Mouse (Mus musculus): ENCODE results near the gene Cacna1i. TPM values are rescaled to one million over a fixed set of nuclear protein-coding genes. Genes with fewer than 3 reads are reported as not detected.

Gene Cacna1i
- polyA plus RNA-seq, 1 experiment from 2014 or later, result not detected

DNA sequence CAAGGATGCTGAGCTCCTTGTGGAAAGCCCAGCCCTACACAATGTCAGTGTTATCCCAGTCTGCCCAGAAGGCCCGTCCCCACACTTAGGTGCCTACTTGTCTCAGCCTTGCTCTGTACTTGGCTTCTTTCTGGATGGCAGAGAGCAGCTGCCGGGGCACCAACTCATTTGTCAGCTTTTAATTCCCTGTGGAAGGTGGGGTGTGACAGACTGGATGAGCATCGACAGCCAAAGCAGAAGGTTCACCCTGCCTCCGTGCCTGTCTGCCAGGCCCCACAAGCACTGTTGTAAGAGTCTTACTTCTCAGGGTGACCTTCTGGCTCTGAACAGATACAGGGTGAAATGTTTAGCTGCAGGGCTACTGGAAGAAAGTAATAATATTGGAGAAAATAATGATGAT lies 128.1 kb downstream of the Cacna1i start:
- Histone ChIP-seq H3K36me3 (ENCODE audit: control insufficient read depth, insufficient read depth, low read length) (no peaks in the 10 kb centered on the region), H3K4me2 (replicated peaks; ENCODE audit: low read depth, low read length) (no peak overlapping the region), H3K27ac (ENCODE audit: low read length) (no peak overlapping the region), H3K9me3 (ENCODE audit: control insufficient read depth, low read depth, low read length) (no peaks in the 10 kb centered on the region), H3K4me3 (ENCODE audit: low read depth, low read length) (no peak overlapping the region), H3K27me3 (ENCODE audit: control insufficient read depth, insufficient read depth, low read length) (no peaks in the 10 kb centered on the region), H3K4me1 (ENCODE audit: control insufficient read depth, insufficient read depth, low read length) (no peaks in the 10 kb centered on the region), H3K9ac (replicated peaks; ENCODE audit: low read depth, low read length) (no peak overlapping the region)
- ATAC-seq (ENCODE audit: insufficient number of reproducible peaks, insufficient read depth, low FRiP score, low read depth), result no peak
- WGBS, result 74% methylated on average over 4 of the region's 4 CpGs

DNA sequence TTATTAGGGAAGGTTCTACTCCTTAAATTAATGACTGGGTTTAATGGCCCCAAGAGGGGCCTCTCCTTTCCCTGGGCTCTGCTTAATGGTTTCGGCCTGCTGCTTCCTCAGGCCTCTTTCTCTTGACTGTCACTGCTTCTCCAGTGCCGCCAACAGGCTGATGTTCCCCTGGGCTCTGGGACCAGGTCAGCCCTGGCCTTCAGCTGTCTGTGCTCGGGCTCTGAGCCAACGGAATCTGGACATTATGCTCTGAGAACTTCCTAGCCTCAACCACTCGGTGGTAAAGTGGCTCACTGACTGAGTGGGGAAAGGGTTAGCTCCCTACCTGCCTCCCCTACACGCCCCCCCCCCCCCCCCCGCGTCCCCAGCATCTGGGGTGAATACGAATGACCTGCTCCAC lies 130.0 kb downstream of the Cacna1i start:
- H3K27me3 ChIP-seq (ENCODE audit: control insufficient read depth, insufficient read depth, low read length), result no peaks in the 10 kb centered on the region
- H3K27ac ChIP-seq (ENCODE audit: low read length), result no peak overlapping the region
- no peaks in the 10 kb centered on the region for H3K4me1 ChIP-seq (ENCODE audit: control insufficient read depth, insufficient read depth, low read length)
- no peak for ATAC-seq (ENCODE audit: insufficient number of reproducible peaks, insufficient read depth, low FRiP score, low read depth)
- H3K9me3 ChIP-seq (ENCODE audit: control insufficient read depth, low read depth, low read length), result no peaks in the 10 kb centered on the region
- no peak overlapping the region for H3K4me3 ChIP-seq (ENCODE audit: low read depth, low read length)
- no peak overlapping the region for H3K9ac ChIP-seq (replicated peaks; ENCODE audit: low read depth, low read length)
- H3K36me3 ChIP-seq (ENCODE audit: control insufficient read depth, insufficient read depth, low read length), result no peaks in the 10 kb centered on the region
- 64% methylated on average over 8 of the region's 9 CpGs for WGBS
- H3K4me2 ChIP-seq (replicated peaks; ENCODE audit: low read depth, low read length), result no peak overlapping the region

DNA sequence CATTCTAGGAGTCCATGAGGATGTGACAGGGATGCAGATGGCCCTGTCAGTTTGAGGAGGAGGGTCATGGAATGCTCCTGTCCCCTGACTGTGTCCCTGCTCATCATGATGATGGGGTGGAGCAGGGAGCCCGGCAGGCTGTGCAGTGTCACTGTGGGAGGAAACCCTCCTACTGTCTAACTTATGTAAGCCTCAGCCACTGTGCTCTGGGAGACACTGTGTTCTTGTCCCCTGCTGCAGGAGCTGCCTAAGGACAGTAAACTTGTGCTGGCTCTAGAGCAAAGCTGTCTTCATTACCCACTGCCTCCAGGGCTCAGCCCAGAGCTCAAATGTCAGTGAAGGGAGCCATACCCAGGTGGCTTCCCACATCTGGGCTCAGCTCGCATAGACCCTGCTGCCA lies 131.1 kb downstream of the Cacna1i start:
- Histone ChIP-seq H3K9me3 (ENCODE audit: control insufficient read depth, low read depth, low read length) (no peaks in the 10 kb centered on the region), H3K27ac (ENCODE audit: low read length) (no peak overlapping the region), H3K36me3 (ENCODE audit: control insufficient read depth, insufficient read depth, low read length) (no peaks in the 10 kb centered on the region), H3K4me1 (ENCODE audit: control insufficient read depth, insufficient read depth, low read length) (no peaks in the 10 kb centered on the region), H3K27me3 (ENCODE audit: control insufficient read depth, insufficient read depth, low read length) (no peaks in the 10 kb centered on the region), H3K4me3 (ENCODE audit: low read depth, low read length) (no peak overlapping the region), H3K4me2 (replicated peaks; ENCODE audit: low read depth, low read length) (no peak overlapping the region), H3K9ac (replicated peaks; ENCODE audit: low read depth, low read length) (no peak overlapping the region)
- WGBS, result 80% methylated on average over 2 of the region's 2 CpGs
- no peak for ATAC-seq (ENCODE audit: insufficient number of reproducible peaks, insufficient read depth, low FRiP score, low read depth)

DNA sequence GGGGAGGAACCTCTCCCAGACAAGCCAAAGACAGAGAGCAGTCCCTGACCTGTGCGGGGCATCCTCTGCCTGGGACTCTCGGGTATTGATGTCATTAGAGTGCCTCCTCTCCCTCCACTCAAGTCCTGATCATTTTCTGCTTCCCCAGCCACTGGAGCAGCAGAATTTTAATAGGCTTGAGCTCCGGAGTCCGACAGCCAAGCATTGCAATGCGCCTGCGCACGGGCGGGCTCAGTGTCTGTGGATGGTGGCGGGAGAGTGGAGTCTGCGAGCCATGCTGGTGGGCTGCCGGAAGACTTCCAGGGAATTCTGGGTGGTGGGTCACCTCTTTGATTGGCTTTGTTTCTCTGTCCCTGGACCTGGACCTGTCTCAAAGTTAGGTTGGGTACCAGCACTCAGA lies 143.3 kb downstream of the Cacna1i start:
- Histone ChIP-seq H3K36me3 (ENCODE audit: control insufficient read depth, insufficient read depth, low read length) (no peaks in the 10 kb centered on the region), H3K4me1 (ENCODE audit: control insufficient read depth, insufficient read depth, low read length) (no peaks in the 10 kb centered on the region), H3K4me3 (ENCODE audit: low read depth, low read length) (no peak overlapping the region), H3K27me3 (ENCODE audit: control insufficient read depth, insufficient read depth, low read length) (no peaks in the 10 kb centered on the region), H3K9ac (replicated peaks; ENCODE audit: low read depth, low read length) (no peak overlapping the region), H3K27ac (ENCODE audit: low read length) (no peak overlapping the region), H3K9me3 (ENCODE audit: control insufficient read depth, low read depth, low read length) (no peaks in the 10 kb centered on the region), H3K4me2 (replicated peaks; ENCODE audit: low read depth, low read length) (no peak overlapping the region)
- no peak for ATAC-seq (ENCODE audit: insufficient number of reproducible peaks, insufficient read depth, low FRiP score, low read depth)
- WGBS, result 70% methylated on average over 11 of the region's 11 CpGs

DNA sequence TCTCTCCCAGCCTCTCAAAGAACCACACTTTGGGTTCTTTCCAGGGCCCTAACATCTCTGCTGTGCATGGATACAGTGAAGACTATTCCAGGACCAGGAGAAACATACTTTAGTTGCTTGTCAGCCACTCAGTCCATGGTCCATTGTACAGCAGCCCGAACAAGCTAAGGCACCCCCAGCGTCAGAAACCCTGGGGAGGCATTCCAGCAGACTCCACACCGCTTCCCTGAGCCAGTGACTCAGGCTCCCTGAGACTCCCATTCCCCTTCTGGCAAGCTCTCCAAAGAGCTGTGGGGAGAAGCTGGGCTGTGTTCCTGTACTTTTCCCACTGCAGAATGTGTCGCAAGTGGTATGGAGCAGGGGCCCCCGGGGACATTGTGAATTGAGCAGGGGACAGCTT lies 149.9 kb downstream of the Cacna1i start:
- Histone ChIP-seq H3K27me3 (ENCODE audit: control insufficient read depth, insufficient read depth, low read length) (no peaks in the 10 kb centered on the region), H3K4me3 (ENCODE audit: low read depth, low read length) (no peak overlapping the region), H3K36me3 (ENCODE audit: control insufficient read depth, insufficient read depth, low read length) (no peaks in the 10 kb centered on the region), H3K4me2 (replicated peaks; ENCODE audit: low read depth, low read length) (no peak overlapping the region), H3K4me1 (ENCODE audit: control insufficient read depth, insufficient read depth, low read length) (no peaks in the 10 kb centered on the region), H3K9ac (replicated peaks; ENCODE audit: low read depth, low read length) (no peak overlapping the region), H3K9me3 (ENCODE audit: control insufficient read depth, low read depth, low read length) (no peaks in the 10 kb centered on the region), H3K27ac (ENCODE audit: low read length) (no peak overlapping the region)
- no peak for ATAC-seq (ENCODE audit: insufficient number of reproducible peaks, insufficient read depth, low FRiP score, low read depth)
- 78% methylated on average over 5 of the region's 5 CpGs for WGBS

DNA sequence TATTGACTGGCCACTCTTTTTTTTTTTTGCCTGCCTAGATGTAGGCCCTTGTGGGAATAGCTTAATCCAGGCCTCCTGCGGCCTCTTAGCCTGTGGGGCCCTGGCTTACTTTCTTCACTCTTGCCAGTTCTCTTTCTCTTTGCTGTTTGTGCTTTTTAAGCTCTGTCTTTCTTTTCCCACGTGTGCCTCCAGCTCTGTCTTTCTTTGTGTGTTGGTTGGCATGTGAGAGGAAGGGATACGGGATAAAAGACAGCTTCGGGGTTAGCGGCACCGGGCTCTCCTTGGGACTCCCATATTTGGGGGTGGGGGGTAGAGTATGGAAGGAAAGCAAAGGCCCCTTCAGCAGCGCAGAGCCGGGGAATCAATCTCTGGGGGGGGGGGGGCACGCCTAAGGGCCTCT lies 151.0 kb downstream of the Cacna1i start:
- Histone ChIP-seq H3K9ac (replicated peaks; ENCODE audit: low read depth, low read length) (no peak overlapping the region), H3K9me3 (ENCODE audit: control insufficient read depth, low read depth, low read length) (no peaks in the 10 kb centered on the region)

DNA sequence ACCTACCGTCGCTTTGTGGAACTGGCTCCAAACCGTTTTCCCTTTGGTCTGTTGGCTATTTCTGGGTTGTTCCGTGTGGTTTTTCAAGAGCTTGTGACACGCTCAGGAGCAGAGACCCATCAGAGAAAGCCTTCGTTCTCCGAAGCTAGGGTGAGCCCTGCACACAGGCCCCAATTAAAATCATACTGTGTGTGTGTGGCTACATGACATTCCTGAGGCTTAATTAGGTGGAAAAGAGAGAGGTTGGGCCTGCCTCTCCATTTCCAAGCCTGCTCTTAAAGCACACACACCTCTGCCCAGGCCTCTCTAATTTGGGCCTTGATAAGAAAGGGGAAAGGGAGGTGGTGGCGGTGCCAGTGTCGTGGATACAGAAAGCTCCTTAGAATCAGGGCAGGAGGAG lies 151.4 kb downstream of the Cacna1i start:
- no peak overlapping the region for H3K9ac ChIP-seq (replicated peaks; ENCODE audit: low read depth, low read length)
- H3K27me3 ChIP-seq (ENCODE audit: control insufficient read depth, insufficient read depth, low read length), result no peaks in the 10 kb centered on the region
- no peaks in the 10 kb centered on the region for H3K4me1 ChIP-seq (ENCODE audit: control insufficient read depth, insufficient read depth, low read length)
- no peak overlapping the region for H3K27ac ChIP-seq (ENCODE audit: low read length)
- no peaks in the 10 kb centered on the region for H3K9me3 ChIP-seq (ENCODE audit: control insufficient read depth, low read depth, low read length)
- WGBS, result 82% methylated on average over 9 of the region's 9 CpGs
- no peak overlapping the region for H3K4me3 ChIP-seq (ENCODE audit: low read depth, low read length)
- H3K36me3 ChIP-seq (ENCODE audit: control insufficient read depth, insufficient read depth, low read length), result no peaks in the 10 kb centered on the region
- ATAC-seq (ENCODE audit: insufficient number of reproducible peaks, insufficient read depth, low FRiP score, low read depth), result no peak
- H3K4me2 ChIP-seq (replicated peaks; ENCODE audit: low read depth, low read length), result no peak overlapping the region

More for the DNA sequence above, 151.0 kb downstream of the Cacna1i start:
- no peak for ATAC-seq (ENCODE audit: insufficient number of reproducible peaks, insufficient read depth, low FRiP score, low read depth)
- no peak overlapping the region for H3K4me2 ChIP-seq (replicated peaks; ENCODE audit: low read depth, low read length)
- no peaks in the 10 kb centered on the region for H3K4me1 ChIP-seq (ENCODE audit: control insufficient read depth, insufficient read depth, low read length)
- no peak overlapping the region for H3K4me3 ChIP-seq (ENCODE audit: low read depth, low read length)
- 77% methylated on average over 9 of the region's 9 CpGs for WGBS
- H3K36me3 ChIP-seq (ENCODE audit: control insufficient read depth, insufficient read depth, low read length), result no peaks in the 10 kb centered on the region
- H3K27ac ChIP-seq (ENCODE audit: low read length), result no peak overlapping the region
- no peaks in the 10 kb centered on the region for H3K27me3 ChIP-seq (ENCODE audit: control insufficient read depth, insufficient read depth, low read length)

DNA sequence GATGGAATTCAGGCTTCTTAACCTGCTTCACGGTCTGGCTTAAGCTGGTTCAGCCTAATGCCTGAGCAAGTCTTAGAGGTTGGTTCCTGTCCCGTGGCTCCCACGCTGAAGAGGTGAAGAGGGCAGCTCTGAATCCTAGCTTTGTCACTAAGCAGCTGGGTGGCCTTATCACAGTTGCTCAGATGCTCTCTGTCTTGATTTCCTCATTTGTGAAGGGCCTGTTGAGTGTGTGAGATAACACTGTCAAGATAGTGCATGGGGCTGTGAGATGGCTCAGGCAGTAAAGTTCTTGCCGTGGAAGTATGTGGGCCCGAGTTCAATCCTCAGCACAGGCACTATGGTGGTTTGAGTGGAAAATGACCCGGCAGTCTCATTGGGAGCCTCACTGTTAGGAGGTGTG lies 153.2 kb downstream of the Cacna1i start:
- Histone ChIP-seq H3K27me3 (ENCODE audit: control insufficient read depth, insufficient read depth, low read length) (no peaks in the 10 kb centered on the region), H3K4me2 (replicated peaks; ENCODE audit: low read depth, low read length) (no peak overlapping the region), H3K4me3 (ENCODE audit: low read depth, low read length) (no peak overlapping the region), H3K4me1 (ENCODE audit: control insufficient read depth, insufficient read depth, low read length) (no peaks in the 10 kb centered on the region), H3K27ac (ENCODE audit: low read length) (no peak overlapping the region), H3K36me3 (ENCODE audit: control insufficient read depth, insufficient read depth, low read length) (no peaks in the 10 kb centered on the region), H3K9ac (replicated peaks; ENCODE audit: low read depth, low read length) (no peak overlapping the region), H3K9me3 (ENCODE audit: control insufficient read depth, low read depth, low read length) (no peaks in the 10 kb centered on the region)
- ATAC-seq (ENCODE audit: insufficient number of reproducible peaks, insufficient read depth, low FRiP score, low read depth), result no peak
- 69% methylated on average over 6 of the region's 6 CpGs for WGBS

DNA sequence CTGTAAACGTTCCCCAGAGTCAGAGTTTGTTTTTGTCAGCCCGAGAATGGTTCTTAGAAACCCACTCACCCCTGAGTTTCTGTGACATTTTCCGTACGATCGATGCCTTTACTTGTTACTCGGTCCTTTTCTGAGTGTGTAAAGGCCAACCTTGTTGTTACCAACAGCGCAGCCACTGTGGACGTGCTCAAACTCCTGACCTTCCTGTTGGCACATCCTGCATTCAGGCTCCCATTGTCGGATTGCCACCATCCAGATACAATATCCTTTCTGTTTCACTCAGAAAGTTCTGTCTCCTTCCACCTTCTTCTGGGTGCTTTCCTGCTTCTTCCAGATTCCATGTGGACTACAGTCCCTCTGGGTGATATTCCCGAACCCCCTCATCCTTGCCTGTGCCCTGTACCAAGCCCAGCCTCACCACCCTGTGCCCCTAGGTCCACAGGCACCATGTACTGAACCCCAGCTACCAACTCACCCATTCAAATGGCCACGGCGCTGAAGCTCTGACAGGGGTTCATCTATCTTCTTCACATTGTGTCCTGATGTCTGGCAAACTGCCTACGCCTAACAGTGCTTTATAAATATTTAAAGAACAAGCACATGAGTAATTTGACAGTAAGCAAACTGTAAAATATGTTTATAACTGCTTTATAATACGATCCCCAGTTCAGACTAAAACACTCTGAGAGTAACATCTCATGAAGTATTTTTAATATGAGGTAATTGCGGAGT lies 159.1 kb downstream of the Cacna1i start:
- ATAC-seq (ENCODE audit: insufficient number of reproducible peaks, insufficient read depth, low FRiP score, low read depth), result no peak
- H3K4me2 ChIP-seq (replicated peaks; ENCODE audit: low read depth, low read length), result no peak overlapping the region
- no peaks in the 10 kb centered on the region for H3K9me3 ChIP-seq (ENCODE audit: control insufficient read depth, low read depth, low read length)
- no peaks in the 10 kb centered on the region for H3K36me3 ChIP-seq (ENCODE audit: control insufficient read depth, insufficient read depth, low read length)
- H3K27me3 ChIP-seq (ENCODE audit: control insufficient read depth, insufficient read depth, low read length), result no peaks in the 10 kb centered on the region
- H3K4me3 ChIP-seq (ENCODE audit: low read depth, low read length), result no peak overlapping the region
- 51% methylated on average over 15 of the region's 15 CpGs for WGBS
- H3K9ac ChIP-seq (replicated peaks; ENCODE audit: low read depth, low read length), result no peak overlapping the region
- no peak overlapping the region for H3K27ac ChIP-seq (ENCODE audit: low read length)
- H3K4me1 ChIP-seq (ENCODE audit: control insufficient read depth, insufficient read depth, low read length), result 0 out of 2 replicates have a peak, but pooled peaks cover 3% of the 10 kb centered on the region

All from stomach, embryonic 14.5 days (tissue).